Mouse (Mus musculus) stomach, embryonic 14.5 days (tissue): ENCODE data around the gene Usp29. TPM values are rescaled to one million over a fixed set of nuclear protein-coding genes. Genes with fewer than 3 reads are reported as not detected.
"Not testable (repeated sequence)": the region's sequence is repeated elsewhere in the genome, so short reads cannot be mapped to it uniquely, and the experiment has no call there.

Source experiments
- ATAC-seq: fragments of 200-750 bp; cut with Nextera tagmentation; 2 replicates; pipeline ENCODE4 v1.8.0; 2017; ENCODE audit warnings: low read depth, moderate TSS enrichment; ENCODE audit not compliant: insufficient number of reproducible peaks, insufficient read depth, low FRiP score
- H3K27ac ChIP-seq: fragments of 300-500 bp; sonication (generic); 2 replicates; pipeline ENCODE4 v1.5.1; 2014; ENCODE audit warnings: mild to moderate bottlenecking, low read length, moderate library complexity, mixed read lengths
- H3K27me3 ChIP-seq: fragments of 300-500 bp; sonication (generic); 2 replicates; pipeline ENCODE4 v1.6.1; 2014; ENCODE audit warnings: low read length, control low read depth, mixed read lengths; ENCODE audit not compliant: control insufficient read depth, insufficient read depth
- H3K36me3 ChIP-seq: fragments of 300-500 bp; sonication (generic); 2 replicates; pipeline ENCODE4 v1.6.1; 2014; ENCODE audit warnings: mild to moderate bottlenecking, control low read depth, low read length, moderate library complexity, mixed read lengths; ENCODE audit not compliant: control insufficient read depth, insufficient read depth
- H3K4me1 ChIP-seq: fragments of 300-500 bp; sonication (generic); 2 replicates; pipeline ENCODE4 v1.6.1; 2014; ENCODE audit warnings: low read length, control low read depth, mixed read lengths; ENCODE audit not compliant: control insufficient read depth, insufficient read depth
- H3K4me2 ChIP-seq: fragments of 300-500 bp; sonication (generic); replicated peaks from 2 replicates; pipeline ENCODE4 v1.6.1; 2014; ENCODE audit warnings: low read depth, low read length, control low read depth
- H3K4me3 ChIP-seq: fragments of 300-500 bp; sonication (generic); 2 replicates; pipeline ENCODE4 v1.5.1; 2014; ENCODE audit warnings: low read depth, low read length, control low read depth
- H3K9ac ChIP-seq: fragments of 300-500 bp; sonication (generic); replicated peaks from 2 replicates; pipeline ENCODE4 v1.6.1; 2014; ENCODE audit warnings: low read depth, mild to moderate bottlenecking, control low read depth, low read length, moderate library complexity, mixed read lengths
- H3K9me3 ChIP-seq: fragments of 300-500 bp; sonication (generic); 2 replicates; pipeline ENCODE4 v1.6.1; 2016; ENCODE audit warnings: low read depth, low read length, control low read depth; ENCODE audit not compliant: control insufficient read depth
- WGBS: fragments of 180-500 bp; shearing (Covaris S2); extraction: QIAGEN DNeasy Blood & Tissue Kit; methylation state at CpG from one replicate; pipeline ENCODE4 v1.1.7; 2014; 5-methylcytosine and 5-hydroxymethylcytosine counted together
- microRNA counts: library from miRNA; unstranded; fragments of <30 nt; microRNA quantifications from one replicate; lab custom pipeline; 2016
- microRNA-seq: library from miRNA; unstranded; fragments of <30 nt; microRNA quantifications from one replicate; pipeline ENCODE4, GENCODE M21; 2016
- polyA plus RNA-seq: library from polyadenylated mRNA; unstranded; fragments of >200 nt; fragmentation: Nextera tagmentation; extraction: Ambion mirVana; gene quantifications from 2 replicates; pipeline ENCODE4 v1.2.1, GENCODE M21; 2014

Gene Usp29
- polyA plus RNA-seq, 1 experiment from 2014 or later = 9.1 TPM

GRCm38 (mm10) chr7:7005441-7005840 is 275.1 kb downstream of the Usp29 start:
- not testable (repeated sequence) for H3K4me1 ChIP-seq, H3K4me2 ChIP-seq, H3K9ac ChIP-seq, H3K27ac ChIP-seq, ATAC-seq, H3K27me3 ChIP-seq, H3K4me3 ChIP-seq, H3K9me3 ChIP-seq, H3K36me3 ChIP-seq
- 78% methylated on average over 5 of the region's 5 CpGs for WGBS

MicroRNAs within 50 kb of the gene (microRNA counts, 519-probe panel; counts per million panel counts)
- microRNA mmu-miR-3099 (lab: Ali Mortazavi, UCI) = not detected

Small RNA genes lying within 50 kb of the gene (microRNA-seq; reads per million reads assigned to microRNA genes)
- 34.1 reads per million, percentile 35 among the genes with 10 or more reads in this experiment for gene Mir3099

Other genes starting within 250 kb of the Usp29 start
- not detected in 2 replicates for gene Olfr5, start 243.6 kb upstream of the Usp29 start, polyA plus RNA-seq
- gene Olfr1347, start 230.8 kb upstream of the Usp29 start, polyA plus RNA-seq = not detected in 2 replicates
- gene Olfr1348, start 221.8 kb upstream of the Usp29 start, polyA plus RNA-seq = not detected in 2 replicates
- gene Olfr1349, start 207.6 kb upstream of the Usp29 start, polyA plus RNA-seq = not detected in 2 replicates
- gene Olfr1350, start 165.7 kb upstream of the Usp29 start, polyA plus RNA-seq = not detected in 2 replicates
- gene Zim1, start 34.1 kb upstream of the Usp29 start, polyA plus RNA-seq = 7.7 and 8.7 TPM in 2 replicates
- gene Peg3, start 147 bp upstream of the Usp29 start, polyA plus RNA-seq = 210 and 239 TPM in 2 replicates